Mouse (Mus musculus): ENCODE measurements around the gene Saal1.
"Not testable (repeated sequence)": the region's sequence is repeated elsewhere in the genome, so short reads cannot be mapped to it uniquely, and the experiment has no call there.

Gene Saal1

GRCm38 (mm10) chr7:46686827-46687226, 23.7 kb downstream of the Saal1 start:
- DNase-seq, result no peak

DNA sequence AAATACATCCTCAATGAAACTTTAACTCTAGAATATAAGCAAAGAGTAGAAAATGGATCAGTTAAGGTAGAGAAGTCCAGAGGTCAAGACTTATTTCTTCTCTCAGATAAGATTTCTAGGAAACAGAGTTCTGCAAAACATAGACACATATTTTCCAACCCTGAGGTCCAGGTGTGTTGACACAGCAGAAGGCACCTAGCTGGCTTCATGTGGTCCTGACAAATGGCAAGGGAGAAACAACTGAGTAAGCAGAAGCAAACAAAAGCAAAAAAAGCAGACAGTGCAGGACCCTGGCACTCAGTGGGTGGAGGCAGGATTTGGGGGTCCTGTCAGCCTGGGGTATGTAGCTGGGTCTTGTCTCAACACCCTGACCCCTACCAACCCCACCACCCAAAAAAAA, 29.7 kb downstream of the Saal1 start:
- no peak for DNase-seq

DNA sequence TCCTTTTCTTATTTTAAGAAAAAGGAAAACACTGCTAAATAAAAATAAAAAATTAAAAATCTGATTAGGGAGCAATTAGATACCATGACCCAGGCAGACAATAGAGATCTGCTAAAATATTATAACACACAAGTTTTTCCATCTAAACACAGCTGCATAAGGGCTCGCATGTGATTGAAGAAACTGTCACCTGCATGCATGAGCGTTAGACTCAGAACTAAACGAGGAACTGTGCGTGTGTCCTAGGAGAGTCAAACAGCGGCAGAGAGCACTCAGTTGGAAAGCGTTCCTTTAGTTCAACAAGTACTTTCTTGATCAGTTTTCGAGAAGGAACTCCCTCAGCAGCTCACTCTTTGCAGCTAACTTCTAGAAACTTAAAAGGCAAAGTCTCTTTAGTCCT, 31.4 kb downstream of the Saal1 start:
- not testable (repeated sequence) for DNase-seq

DNA sequence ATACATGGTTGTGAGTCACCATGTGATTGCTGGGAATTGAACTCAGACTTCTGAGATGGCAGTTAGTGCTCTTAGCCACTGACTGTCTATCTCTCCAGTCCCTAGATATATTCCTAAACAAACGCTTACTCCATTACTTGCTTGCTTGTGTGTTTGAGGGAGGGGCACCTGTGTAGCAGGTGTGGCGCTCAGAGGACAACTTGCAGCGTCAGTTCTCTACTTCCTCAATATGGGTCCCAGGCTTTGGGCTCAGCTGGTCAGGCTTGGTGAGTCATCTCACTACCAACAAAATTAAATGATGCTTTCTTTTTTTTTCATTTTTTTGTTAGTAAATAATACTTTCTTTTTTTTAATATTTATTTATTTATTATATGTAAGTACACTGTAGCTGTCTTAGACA, 32.1 kb downstream of the Saal1 start:
- DNase-seq, result no peak

DNA sequence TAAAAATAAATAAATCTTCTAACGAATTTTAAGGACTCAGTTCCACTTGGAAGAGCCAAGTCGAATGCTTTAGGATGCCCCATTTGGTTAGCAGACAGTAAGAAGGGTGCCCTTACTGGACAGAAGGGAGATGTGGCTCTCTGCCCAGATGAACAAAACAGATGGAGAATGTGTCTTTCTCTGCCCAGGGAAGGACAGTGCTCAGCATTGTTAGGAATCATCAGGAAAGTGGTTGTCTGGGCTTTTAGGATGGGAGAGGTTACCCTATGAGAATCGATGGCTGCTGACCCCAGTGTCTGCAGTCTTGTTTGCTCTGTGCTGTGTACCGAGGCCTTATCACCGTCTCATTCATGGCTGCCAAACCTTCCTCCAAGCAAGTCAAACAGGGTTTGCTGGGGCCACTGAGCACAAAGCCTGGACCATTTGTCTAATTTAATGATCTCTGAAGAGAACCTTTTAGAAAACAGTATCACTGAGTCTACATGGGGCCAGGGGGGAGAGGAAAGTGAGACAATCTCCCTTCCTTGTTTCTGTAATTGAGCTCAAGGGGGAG, 33.6 kb downstream of the Saal1 start:
- no peak for DNase-seq

GRCm38 (mm10) chr7:46675886-46676285, 34.6 kb downstream of the Saal1 start:
- no peak for DNase-seq

DNA sequence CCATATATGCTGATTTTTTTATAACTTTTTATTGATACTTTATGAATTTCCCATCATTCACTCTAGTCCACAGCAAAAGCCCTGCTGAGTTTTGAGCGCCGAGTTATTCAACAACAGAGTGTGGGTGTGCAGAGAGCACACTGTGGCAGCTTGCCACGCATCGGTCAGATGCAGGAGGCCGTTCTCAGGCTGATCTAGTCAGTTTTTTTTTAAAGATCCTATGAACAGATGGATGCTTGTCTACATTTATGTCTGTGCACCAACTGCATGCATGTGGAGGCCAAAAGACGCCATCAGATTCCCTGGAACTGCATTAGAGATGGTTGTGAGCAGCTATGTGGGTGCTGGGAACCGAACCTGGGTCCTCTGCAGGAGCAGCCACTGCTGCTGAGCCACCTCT, 35.4 kb downstream of the Saal1 start:
- DNase-seq, result no peak

- DNase-seq, result no peak
Measured at GRCm38 (mm10) chr7:46672160-46672672, 38.3 kb downstream of the Saal1 start, which contains the start of gene Tph1. Gene Tph1, minus strand, starts transcription at chr7:46672537.

DNA sequence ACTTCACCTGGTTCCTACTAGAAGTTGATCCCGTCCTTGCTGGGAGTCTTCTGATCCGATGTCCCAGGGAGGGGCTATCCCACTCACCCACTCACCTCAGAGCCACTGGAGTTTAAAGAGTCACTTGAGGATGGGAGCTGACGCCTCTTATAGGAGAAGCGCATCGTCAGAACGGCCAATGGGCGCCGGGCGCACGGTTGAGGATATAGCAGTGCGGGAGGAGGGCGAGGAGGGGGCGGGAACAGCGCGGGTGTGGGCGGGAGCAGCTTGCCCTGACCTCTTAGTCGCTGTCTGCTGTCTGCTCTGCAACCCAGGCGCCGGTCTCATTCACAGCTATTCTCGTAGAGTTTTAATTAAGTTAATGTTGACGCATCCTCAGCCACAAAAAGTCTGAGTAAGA, 43.2 kb downstream of the Saal1 start:
- DNase-seq, result peak; percentile 17

GRCm38 (mm10) chr7:46665236-46665635, 45.2 kb downstream of the Saal1 start:
- DNase-seq, result peak; percentile 30

DNA sequence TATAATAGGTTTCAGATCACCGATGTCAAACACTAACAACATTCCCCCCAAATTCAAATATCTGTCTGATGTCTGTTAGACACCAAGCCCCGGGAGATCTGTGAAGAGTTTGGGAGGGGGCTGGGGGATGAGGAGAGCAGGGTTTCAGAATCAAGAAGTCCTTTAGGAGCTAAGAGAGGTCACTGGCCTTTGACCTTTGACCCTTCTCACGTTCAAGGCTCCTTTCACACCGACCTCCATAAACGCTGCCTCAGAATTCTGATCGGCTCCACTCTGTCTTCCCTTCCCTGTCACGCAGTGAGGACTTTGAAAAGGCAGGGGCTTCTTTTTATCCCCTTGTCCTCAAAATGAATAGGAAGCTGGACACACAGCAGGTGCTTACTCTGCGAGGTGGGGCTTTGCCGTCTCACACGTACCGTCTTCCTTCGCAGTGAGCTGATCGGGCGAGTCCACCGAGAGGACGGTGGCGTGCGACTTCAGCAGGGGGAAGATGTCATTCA, 48.8 kb downstream of the Saal1 start:
- no peak for DNase-seq

- no peak for DNase-seq
Measured at GRCm38 (mm10) chr7:46652279-46652678, 58.2 kb downstream of the Saal1 start.

- DNase-seq, result not testable (repeated sequence)
Measured at GRCm38 (mm10) chr7:46650231-46650630, 60.2 kb downstream of the Saal1 start.

GRCm38 (mm10) chr7:46648431-46649140, 61.9 kb downstream of the Saal1 start:
- no peak for DNase-seq

GRCm38 (mm10) chr7:46643172-46643571, 67.3 kb downstream of the Saal1 start:
- DNase-seq, result peak; percentile 15

DNA sequence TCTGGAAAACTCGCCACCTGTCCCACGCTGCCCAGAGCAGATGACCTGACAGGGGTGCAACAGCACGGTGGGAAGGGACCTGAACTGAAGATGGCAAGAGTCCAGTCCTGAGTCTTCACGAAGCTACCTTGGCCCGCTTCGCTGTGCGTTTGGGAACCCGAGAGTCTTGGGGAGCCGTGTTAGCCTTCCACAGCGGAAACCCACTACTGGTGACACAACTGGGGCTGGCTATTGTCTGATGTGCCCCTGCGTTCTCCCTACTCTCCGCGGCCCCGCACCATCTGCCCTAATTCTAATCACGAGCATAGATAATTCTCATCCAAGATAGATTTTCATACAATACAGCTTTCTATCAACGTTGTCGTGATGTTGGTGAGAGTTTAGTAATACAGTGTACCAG, 70.4 kb downstream of the Saal1 start:
- no peak for DNase-seq

DNA sequence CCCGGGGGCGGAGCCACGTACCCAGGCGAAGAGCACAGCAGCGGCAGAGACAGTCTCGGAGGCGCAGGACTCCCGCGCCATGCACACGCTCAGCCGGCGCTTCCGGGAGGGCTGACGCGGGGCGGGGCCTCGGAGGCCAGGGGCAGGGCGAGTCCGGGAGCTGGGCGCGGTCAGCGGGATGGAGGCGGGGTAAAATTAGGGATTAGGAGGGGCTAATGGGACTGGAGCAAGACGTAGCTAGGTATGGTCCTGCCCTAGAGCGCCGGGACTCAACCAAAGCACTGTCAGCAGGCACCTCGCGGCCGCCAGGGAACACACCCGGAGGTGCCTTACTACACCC, 70.8 kb downstream of the Saal1 start, which contains the start of gene Sergef:
Gene Sergef (minus strand): TSS at position 116 of the 340 bp plus-strand sequence.
- peak; percentile 91 for DNase-seq

- DNase-seq, result peak; percentile 6
Measured at GRCm38 (mm10) chr7:46638889-46639691, 71.4 kb downstream of the Saal1 start.
